Mouse (Mus musculus) right cerebral cortex, postnatal 10 days (tissue): ENCODE measurements around the gene Rsph3b.
"Not testable (repeated sequence)": the region's sequence is repeated elsewhere in the genome, so short reads cannot be mapped to it uniquely, and the experiment has no call there.

ENCODE experiments used
- DNase-seq, 2 experiments: peaks; one replicate each; pipeline ENCODE4 v3.0.0; 2021; ENCODE audit warnings: low spot score in 2 of 2

The Rsph3b gene

GRCm38 (mm10) chr17:6947984-6948768 lies at the start of gene Rsph3b:
Gene Rsph3b (minus strand): TSS chr17:6948682.
- peak; percentile 92 to 94 for DNase-seq

- DNase-seq, result not testable (repeated sequence)
These were observed 49.5 kb upstream of the Rsph3b start for GRCm38 (mm10) chr17:6997778-6998490.

DNA sequence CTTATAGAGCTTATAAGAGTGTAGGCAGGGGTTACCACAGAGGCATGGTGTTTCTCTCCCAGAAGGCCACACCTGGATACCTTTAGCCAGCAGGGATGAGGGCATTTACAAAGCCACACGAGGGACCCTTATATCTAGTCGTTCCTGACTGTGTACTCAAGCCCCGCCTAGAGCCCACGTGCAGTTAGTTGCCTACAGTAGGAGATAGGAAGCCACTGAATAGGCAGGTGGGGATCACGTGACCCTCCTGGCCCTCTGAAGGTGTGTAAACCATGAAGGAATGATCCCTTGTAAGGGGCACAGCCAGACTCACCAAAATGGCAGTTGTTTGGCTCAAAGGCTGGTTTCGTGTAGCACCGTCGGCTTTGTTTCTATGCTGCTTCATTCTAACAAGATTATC lies 48.3 kb upstream of the Rsph3b start:
- not testable (repeated sequence) for DNase-seq

DNA sequence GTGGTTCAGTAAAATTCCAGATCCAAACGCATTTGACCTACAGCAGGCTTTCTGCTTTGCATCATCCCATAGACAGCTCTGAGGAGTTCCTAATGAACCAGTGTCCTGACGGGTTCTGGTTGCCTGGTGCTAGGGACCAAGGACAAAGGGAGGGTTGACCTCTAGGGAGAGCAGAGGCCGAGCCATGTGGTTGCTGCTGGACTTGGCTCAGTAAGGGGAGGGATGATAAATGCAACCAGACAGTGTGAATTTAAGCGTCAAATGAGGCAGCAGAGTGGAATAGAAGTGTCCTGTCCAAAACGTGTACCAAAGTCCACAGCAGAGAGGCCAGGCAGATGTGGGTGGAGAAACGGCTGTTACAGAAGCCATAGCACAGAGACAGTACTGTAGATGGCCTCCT lies 47.0 kb upstream of the Rsph3b start:
- DNase-seq, result not testable (repeated sequence)

GRCm38 (mm10) chr17:6986118-6986517 lies 37.6 kb upstream of the Rsph3b start:
- not testable (repeated sequence) for DNase-seq

GRCm38 (mm10) chr17:6980144-6980543 lies 31.7 kb upstream of the Rsph3b start:
- not testable (repeated sequence) for DNase-seq

DNA sequence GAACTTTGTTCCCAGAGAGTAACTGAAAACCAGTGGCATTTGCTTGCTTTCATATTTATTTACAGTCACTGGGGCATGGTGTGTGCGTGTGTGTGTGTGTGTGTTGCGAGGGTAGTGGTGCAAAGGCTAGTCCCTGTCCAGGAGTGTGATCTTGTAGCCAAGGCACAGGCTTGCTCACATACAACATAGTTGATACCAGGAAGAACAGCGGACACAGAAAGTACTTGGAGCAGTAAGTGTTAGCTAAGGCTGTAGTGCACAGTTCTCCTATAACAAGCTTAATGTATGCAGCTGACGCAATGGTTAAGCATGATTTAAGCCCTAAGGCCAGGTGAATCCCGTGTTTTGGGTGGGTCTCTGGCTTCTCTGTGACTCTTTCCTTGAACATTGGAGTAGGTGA lies 30.9 kb upstream of the Rsph3b start:
- not testable (repeated sequence) for DNase-seq

- DNase-seq, result peak; percentile 57 to 63
These were observed 30.1 kb upstream of the Rsph3b start, which contains the start of gene Gm49721 for GRCm38 (mm10) chr17:6978287-6979248. Gene Gm49721 (plus strand): TSS chr17:6978904.

- not testable (repeated sequence) for DNase-seq
These were observed 26.5 kb upstream of the Rsph3b start for GRCm38 (mm10) chr17:6974985-6975384.

- not testable (repeated sequence) for DNase-seq
These were observed 24.4 kb upstream of the Rsph3b start for GRCm38 (mm10) chr17:6972836-6973396.

DNA sequence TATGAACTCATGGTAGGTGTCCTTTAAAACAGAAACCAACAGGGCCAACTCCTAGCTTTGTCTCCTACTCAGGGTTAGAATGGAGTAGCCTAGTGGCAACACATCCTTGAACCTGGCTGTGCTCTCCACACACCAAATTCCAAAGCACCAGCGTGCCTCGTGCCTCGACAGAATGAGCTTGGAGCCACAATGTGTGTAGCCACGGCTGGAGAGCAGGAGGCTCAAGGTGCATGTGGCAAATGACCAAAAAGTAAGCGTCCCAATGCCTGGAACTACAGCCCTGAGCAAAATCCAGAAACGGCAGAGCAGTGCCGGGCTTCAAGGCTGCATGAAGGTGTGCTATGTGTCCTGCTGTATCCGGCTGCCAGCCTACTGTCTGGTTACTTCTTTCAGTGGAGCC lies 22.8 kb upstream of the Rsph3b start:
- DNase-seq, result not testable (repeated sequence)

GRCm38 (mm10) chr17:6970334-6970733 lies 21.9 kb upstream of the Rsph3b start, which contains the start of gene Rnaset2b:
Gene Rnaset2b (plus strand): TSS chr17:6970634.
- DNase-seq, result not testable (repeated sequence)

DNA sequence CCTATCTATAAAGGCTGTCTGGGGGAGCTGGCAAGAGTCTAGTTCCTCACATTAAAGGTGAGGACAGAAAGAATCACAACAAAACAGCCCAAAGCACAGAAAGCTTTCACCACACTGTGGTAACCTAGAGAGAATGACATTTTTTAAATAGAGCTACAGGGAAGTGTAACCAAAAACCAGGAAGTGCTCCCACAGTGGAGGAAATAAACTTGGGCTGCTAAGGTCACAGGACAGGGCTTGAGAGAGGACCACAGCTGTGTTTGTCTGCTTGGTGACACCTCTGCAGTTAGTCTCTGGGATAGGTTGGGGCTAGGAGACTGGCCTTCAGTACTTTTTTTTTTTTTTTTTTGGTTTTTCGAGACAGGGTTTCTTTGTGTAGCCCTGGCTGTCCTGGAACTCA lies 19.2 kb upstream of the Rsph3b start:
- DNase-seq, result not testable (repeated sequence)

DNA sequence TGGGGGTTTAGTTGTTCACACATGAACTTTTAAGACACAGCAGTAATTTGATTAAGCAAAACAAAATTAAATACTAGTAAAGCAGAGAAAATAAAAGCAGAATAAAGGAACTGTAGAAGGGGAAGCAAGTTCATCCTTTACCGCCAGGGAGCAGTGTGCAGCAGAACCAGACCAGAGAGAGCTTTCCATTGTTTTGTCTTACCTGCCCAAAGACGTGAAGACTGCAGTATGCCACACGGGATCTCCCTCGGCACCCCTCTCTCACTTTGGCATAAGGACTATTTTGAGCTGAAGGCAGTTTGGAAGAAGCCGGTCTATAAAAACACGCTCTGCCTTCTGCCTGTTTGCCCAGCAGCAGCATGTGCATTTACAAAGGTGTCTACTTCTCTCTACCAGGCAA lies 16.9 kb upstream of the Rsph3b start:
- DNase-seq, result not testable (repeated sequence)

- DNase-seq, result not testable (repeated sequence)
These were observed 14.5 kb upstream of the Rsph3b start for GRCm38 (mm10) chr17:6962936-6963335.

DNA sequence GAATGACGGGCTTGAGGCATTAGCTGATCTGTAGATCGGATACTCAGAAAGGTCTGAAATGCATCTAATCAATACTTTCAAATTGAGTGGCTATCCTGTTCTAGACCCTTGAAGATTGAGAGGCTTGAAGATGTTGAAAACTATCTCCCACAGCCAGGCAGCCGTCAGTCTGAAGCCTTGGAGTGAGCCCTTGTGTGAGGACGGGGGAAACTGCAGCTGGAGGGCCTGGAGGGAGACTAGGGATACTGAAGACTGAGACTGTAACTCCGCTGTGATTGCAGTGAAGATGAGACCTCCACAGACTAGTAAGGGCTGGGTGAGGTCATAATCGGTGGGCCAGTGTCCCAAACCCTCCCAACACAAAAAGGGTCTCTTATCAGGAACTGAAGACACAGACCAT lies 13.9 kb upstream of the Rsph3b start:
- DNase-seq, result not testable (repeated sequence)

- not testable (repeated sequence) for DNase-seq
These were observed 12.9 kb upstream of the Rsph3b start for GRCm38 (mm10) chr17:6961181-6962000.

- peak; percentile 29 to 48 for DNase-seq
These were observed 12.3 kb upstream of the Rsph3b start, which contains the start of gene Tagap1 for GRCm38 (mm10) chr17:6960776-6961175. Gene Tagap1 (minus strand): TSS chr17:6961156.

- DNase-seq, result not testable (repeated sequence)
These were observed 11.9 kb upstream of the Rsph3b start for GRCm38 (mm10) chr17:6960349-6960748.
